Mouse (Mus musculus) heart, embryonic 11.5 days (tissue): ENCODE data around the gene Snx29. TPM values are rescaled to one million over a fixed set of nuclear protein-coding genes. Genes with fewer than 3 reads are reported as not detected.
A peak's percentile ranks its signal among the peaks of the same experiment; 100 is the strongest.

Experiments
- ATAC-seq: fragments of 200-750 bp; cut with Nextera tagmentation; replicated peaks from 2 replicates; pipeline ENCODE4 v1.8.0; 2017; ENCODE audit warnings: moderate library complexity; ENCODE audit not compliant: insufficient number of reproducible peaks, low FRiP score, low TSS enrichment
- H3K27ac ChIP-seq: fragments of 300-500 bp; sonication (generic); 2 replicates; pipeline ENCODE4 v1.5.1; 2014; ENCODE audit warnings: mild to moderate bottlenecking, low read depth, low read length
- H3K27me3 ChIP-seq: fragments of 300-500 bp; sonication (generic); 2 replicates; pipeline ENCODE4 v1.6.1; 2014; ENCODE audit warnings: mild to moderate bottlenecking, low read length, mixed read lengths; ENCODE audit not compliant: control insufficient read depth, insufficient read depth
- H3K36me3 ChIP-seq: fragments of 300-500 bp; sonication (generic); 2 replicates; pipeline ENCODE4 v1.6.1; 2014; ENCODE audit warnings: mild to moderate bottlenecking, low read length, moderate library complexity, mixed read lengths; ENCODE audit not compliant: control insufficient read depth, insufficient read depth
- H3K4me1 ChIP-seq: fragments of 300-500 bp; sonication (generic); 2 replicates; pipeline ENCODE4 v1.6.1; 2014; ENCODE audit warnings: low read length; ENCODE audit not compliant: control insufficient read depth, insufficient read depth
- H3K4me2 ChIP-seq: fragments of 300-500 bp; sonication (generic); 2 replicates; pipeline ENCODE4 v1.6.1; 2014; ENCODE audit warnings: mild to moderate bottlenecking, moderate library complexity
- H3K4me3 ChIP-seq: fragments of 300-500 bp; sonication (generic); 2 replicates; pipeline ENCODE4 v1.5.1; 2014; ENCODE audit warnings: low read depth, low read length
- H3K9ac ChIP-seq: fragments of 300-500 bp; sonication (generic); 2 replicates; pipeline ENCODE4 v1.6.1; 2014; ENCODE audit warnings: mild to moderate bottlenecking, low read depth, low read length, moderate library complexity
- H3K9me3 ChIP-seq: fragments of 300-500 bp; sonication (generic); replicated peaks from 2 replicates; pipeline ENCODE4 v1.6.1; 2016; ENCODE audit warnings: low read length; ENCODE audit not compliant: control insufficient read depth
- WGBS: fragments of 180-500 bp; shearing (Covaris S2); extraction: QIAGEN DNeasy Blood & Tissue Kit; methylation state at CpG from one replicate; pipeline ENCODE4 v1.1.7; 2014; ENCODE audit not compliant: insufficient replicate concordance; 5-methylcytosine and 5-hydroxymethylcytosine counted together
- polyA plus RNA-seq: library from polyadenylated mRNA; unstranded; fragments of >200 nt; fragmentation: Nextera tagmentation; extraction: Ambion mirVana; gene quantifications from 2 replicates; pipeline ENCODE4 v1.2.1, GENCODE M21; 2014

Snx29 gene
- polyA plus RNA-seq, 1 experiment from 2014 or later, result 8.2 TPM

DNA sequence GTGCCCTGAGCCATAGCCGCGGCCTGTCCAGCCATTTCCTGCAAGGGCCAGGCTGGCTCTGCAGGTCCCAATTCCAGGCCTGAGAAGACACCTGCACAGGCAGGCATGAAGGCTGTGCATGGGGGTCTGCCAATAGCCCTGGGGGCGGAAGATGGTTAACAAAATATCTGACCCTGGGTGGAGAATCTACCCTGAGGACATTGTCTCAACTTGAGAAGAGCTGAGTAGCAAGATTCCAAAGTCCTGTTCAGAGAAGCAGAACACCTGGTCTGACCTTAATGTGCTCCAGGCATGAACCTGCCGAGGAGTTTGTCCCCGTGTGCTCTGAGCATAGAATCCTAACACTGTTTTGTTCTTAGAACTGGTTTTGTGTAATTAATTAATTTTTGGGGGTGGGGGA, 83.5 kb downstream of the Snx29 start:
- Histone ChIP-seq H3K4me1 (no peaks in the 10 kb centered on the region), H3K27me3 (no peaks in the 10 kb centered on the region), H3K27ac (no peak overlapping the region), H3K4me3 (no peak overlapping the region), H3K9me3 (no peaks in the 10 kb centered on the region), H3K4me2 (no peak overlapping the region), H3K36me3 (no peaks in the 10 kb centered on the region), H3K9ac (no peak overlapping the region)
- 83% methylated on average over 5 of the region's 5 CpGs for WGBS
- no peak for ATAC-seq

DNA sequence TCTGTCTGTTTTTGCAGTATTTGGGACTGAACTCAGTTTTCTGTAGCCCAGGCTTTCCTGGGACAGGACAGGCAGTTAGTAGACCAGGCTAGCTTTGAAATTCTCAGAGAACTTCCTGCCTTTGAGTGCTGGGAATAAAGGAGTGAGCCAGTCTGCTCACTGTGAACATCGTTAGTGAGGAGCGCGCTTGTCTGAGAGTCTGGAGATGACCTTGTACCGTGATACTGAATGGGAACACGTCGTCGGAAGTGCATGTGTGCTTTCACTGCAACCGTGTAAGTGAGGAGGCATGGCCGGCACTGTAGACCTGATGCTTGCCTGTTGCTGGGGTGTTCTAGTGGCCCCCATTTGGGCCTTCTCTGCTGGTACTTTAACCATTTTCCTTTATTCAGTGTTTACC, 83.9 kb downstream of the Snx29 start:
- no peak overlapping the region for H3K9ac ChIP-seq
- no peak overlapping the region for H3K27ac ChIP-seq
- no peaks in the 10 kb centered on the region for H3K4me1 ChIP-seq
- H3K9me3 ChIP-seq, result no peaks in the 10 kb centered on the region
- no peaks in the 10 kb centered on the region for H3K36me3 ChIP-seq
- H3K27me3 ChIP-seq, result no peaks in the 10 kb centered on the region
- no peak overlapping the region for H3K4me2 ChIP-seq
- ATAC-seq, result no peak
- WGBS, result 64% methylated on average over 9 of the region's 9 CpGs
- no peak overlapping the region for H3K4me3 ChIP-seq

DNA sequence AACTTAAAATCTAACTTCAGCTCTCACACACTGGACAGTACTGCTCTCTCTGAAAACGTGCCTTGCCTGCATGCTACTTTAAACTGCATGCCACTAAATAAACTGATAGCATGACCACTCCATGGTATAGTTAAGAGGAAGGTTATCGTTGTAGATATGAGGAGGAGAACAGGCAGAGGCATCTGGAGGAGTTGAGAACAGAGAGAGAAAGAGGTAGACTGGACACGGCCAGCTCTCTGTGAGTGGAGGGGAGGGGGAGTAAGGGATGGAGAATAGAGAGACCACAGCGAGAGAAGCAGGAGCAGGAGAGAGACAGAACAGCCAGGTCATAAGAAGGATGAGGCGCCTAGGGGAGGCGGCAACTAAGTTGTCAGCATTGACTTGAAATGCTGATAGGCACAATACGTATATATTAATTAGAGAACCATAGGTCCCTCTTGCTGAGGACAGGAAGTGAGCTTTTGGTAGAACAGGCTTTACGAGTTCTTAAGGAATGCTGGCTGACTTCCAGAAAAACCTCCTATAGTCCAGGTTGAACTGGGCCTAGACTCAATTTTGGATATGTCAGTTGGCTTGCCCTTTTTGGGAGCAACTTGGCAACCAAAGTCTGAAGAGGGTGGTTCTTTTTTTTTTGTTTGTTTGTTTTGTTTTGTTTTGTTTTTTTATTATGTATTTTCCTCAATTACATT, 85.4 kb downstream of the Snx29 start:
- Histone ChIP-seq H3K27ac (no peak overlapping the region), H3K4me3 (no peak overlapping the region), H3K4me2 (no peak overlapping the region), H3K9ac (no peak overlapping the region), H3K9me3 (no peaks in the 10 kb centered on the region), H3K4me1 (no peaks in the 10 kb centered on the region), H3K27me3 (no peaks in the 10 kb centered on the region), H3K36me3 (no peaks in the 10 kb centered on the region)
- ATAC-seq, result no peak
- WGBS, result 60% methylated on average over 8 of the region's 8 CpGs

DNA sequence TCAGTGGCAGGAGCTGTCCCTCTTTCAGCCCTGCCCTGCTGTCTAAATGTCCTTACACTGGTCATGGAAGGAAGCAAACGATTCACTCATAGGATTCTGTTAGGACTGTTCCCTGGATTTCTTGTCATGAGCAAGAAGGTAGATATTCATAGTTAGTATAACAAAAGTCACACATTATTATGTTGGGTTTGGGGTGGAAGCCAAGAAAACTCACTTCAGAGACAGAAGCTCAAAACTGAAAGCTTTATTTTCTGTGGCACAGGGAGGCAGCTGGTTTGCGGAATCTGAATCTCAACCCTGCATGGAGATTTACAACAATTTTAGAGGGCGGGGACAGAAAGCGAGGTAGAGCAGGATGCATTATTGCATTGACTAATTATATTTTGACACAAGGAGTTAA, 86.0 kb downstream of the Snx29 start:
- WGBS, result 91% methylated on average over 4 of the region's 4 CpGs
- Histone ChIP-seq H3K9me3 (no peaks in the 10 kb centered on the region), H3K27me3 (no peaks in the 10 kb centered on the region), H3K4me2 (no peak overlapping the region), H3K4me3 (no peak overlapping the region), H3K36me3 (no peaks in the 10 kb centered on the region), H3K9ac (no peak overlapping the region), H3K27ac (no peak overlapping the region), H3K4me1 (no peaks in the 10 kb centered on the region)
- ATAC-seq, result no peak

DNA sequence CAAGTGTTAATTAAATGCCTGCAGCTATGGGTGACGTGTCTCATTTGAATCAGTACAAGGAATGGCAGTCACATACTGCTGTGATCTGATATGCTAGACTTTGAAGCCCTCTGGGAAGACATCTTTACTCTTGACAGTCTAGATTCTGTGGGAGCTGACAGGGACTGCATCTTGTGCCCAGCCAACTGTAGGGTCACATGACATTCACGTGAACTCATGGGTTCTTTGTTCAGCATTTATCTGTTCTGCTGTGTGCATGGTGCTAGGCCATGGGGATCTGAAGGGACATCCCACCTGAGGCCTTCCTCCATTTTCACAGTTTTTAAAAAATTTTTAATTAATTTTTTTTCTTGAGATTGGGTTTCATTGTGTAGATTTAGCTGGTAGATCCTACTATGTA, 91.9 kb downstream of the Snx29 start:
- no peak for ATAC-seq
- H3K4me1 ChIP-seq, result no peaks in the 10 kb centered on the region
- no peak overlapping the region for H3K9ac ChIP-seq
- H3K36me3 ChIP-seq, result no peaks in the 10 kb centered on the region
- H3K4me3 ChIP-seq, result no peak overlapping the region
- H3K4me2 ChIP-seq, result no peak overlapping the region
- no peaks in the 10 kb centered on the region for H3K9me3 ChIP-seq
- no peaks in the 10 kb centered on the region for H3K27me3 ChIP-seq
- WGBS, result 74% methylated on average over 2 of the region's 2 CpGs
- H3K27ac ChIP-seq, result no peak overlapping the region

DNA sequence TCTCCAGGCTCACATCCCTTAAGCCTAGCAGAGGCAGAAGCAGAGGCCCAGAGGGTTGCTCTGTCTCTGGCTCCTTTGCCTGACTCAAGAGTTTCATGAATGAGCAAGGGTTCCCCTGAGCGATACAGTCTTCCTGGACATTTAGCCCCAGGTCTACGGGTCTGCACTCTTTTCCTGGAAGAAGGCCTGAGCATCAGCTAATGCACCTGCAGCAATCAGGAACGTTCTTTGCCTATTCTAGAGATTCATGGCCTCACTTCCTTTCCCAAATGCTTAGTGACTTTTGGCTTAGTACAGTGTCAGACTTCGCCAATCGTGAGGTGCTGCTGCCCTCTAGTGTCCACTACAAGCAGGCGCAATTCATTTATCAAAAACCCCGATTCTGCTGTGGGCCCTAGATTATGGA, 95.5 kb downstream of the Snx29 start:
- Histone ChIP-seq H3K9ac (no peak overlapping the region), H3K27ac (no peak overlapping the region), H3K9me3 (no peaks in the 10 kb centered on the region), H3K36me3 (no peaks in the 10 kb centered on the region), H3K4me2 (no peak overlapping the region), H3K27me3 (no peaks in the 10 kb centered on the region), H3K4me1 (no peaks in the 10 kb centered on the region), H3K4me3 (no peak overlapping the region)
- WGBS, result 16% methylated on average over 7 of the region's 7 CpGs
- no peak for ATAC-seq

DNA sequence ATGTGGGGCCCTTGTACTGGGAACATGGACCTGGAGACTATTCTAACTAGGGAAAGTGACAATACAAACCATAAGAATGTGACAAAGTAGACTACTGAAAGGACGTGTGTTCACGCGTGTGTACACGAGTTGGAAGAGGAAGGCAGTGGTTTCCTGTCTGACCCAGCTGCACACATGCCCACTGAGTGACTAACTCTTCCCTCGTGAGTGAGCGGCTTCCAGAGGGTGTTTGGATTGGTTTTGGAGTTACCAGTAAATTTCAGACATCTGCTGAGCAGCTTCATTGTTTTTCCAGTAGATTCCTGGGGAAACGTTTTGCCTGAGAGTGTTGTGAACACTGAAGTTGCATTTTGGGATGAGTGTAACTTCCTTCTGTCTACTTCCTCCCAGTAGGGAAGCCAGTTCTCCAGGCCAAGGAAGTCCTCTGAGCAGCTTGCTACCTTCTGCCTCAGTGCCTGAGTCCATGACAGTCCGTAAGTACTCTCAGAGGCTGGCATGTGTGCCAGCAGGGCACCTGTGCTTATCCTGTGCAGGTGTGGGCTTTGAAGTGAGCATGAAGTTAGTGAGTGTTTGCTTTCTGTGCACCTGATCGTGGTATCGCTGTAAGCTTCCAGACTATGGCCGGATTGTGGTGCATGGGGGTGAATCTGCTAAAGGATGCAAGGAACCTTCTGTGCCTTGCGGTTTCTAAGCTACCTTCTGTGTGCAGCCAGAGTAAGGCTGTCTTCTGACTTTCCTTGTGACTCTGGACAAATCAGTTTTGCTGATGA, 97.8 kb downstream of the Snx29 start:
- H3K4me3 ChIP-seq, result no peak overlapping the region
- no peaks in the 10 kb centered on the region for H3K9me3 ChIP-seq
- no peak overlapping the region for H3K4me2 ChIP-seq
- 76% methylated on average over 12 of the region's 12 CpGs for WGBS
- no peaks in the 10 kb centered on the region for H3K4me1 ChIP-seq
- H3K36me3 ChIP-seq, result no peaks in the 10 kb centered on the region
- H3K9ac ChIP-seq, result no peak overlapping the region
- no peaks in the 10 kb centered on the region for H3K27me3 ChIP-seq
- no peak for ATAC-seq
- no peak overlapping the region for H3K27ac ChIP-seq

DNA sequence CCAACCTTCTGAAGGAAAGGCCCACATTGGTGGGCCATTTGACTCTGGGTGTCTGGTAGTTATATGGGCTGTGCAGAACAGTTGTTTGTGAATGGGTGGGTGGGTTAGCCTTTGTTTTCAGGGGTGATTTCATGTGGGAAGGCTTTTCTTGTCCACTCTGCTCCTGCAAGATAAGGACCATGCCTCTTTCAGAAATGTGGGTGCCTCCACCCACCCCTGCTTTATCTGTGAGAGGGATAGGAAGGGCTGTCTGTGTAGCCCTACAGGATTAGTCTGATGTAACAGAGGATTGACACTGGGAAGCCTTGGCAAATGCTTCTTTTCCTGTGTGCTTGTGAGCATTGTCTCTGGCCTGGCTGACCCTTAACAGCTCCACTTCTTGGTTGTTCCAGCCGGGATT, 99.5 kb downstream of the Snx29 start:
- Histone ChIP-seq H3K36me3 (no peaks in the 10 kb centered on the region), H3K9ac (no peak overlapping the region), H3K4me2 (peak overlapping the region; percentile 30; the same call in 1 of the 2 replicates), H3K9me3 (no peaks in the 10 kb centered on the region), H3K27ac (peak overlapping the region; percentile 69), H3K27me3 (no peaks in the 10 kb centered on the region), H3K4me3 (no peak overlapping the region), H3K4me1 (no peaks in the 10 kb centered on the region; the same call in 1 of the 2 replicates)
- peak; percentile 79 for ATAC-seq
- 72% methylated on average over 1 of the region's 1 CpGs for WGBS
